Mouse (Mus musculus) urinary bladder, adult 18-20 months (tissue): ENCODE data around the gene Gm21319.
"Not testable (repeated sequence)": the region's sequence is repeated elsewhere in the genome, so short reads cannot be mapped to it uniquely, and the experiment has no call there.

ENCODE experiments used
- DNase-seq, 2 experiments: peaks; one replicate each; pipeline ENCODE4 v3.0.0; 2022; ENCODE audit warnings: low spot score in 2 of 2, mixed read lengths in 2 of 2

The Gm21319 gene

DNA sequence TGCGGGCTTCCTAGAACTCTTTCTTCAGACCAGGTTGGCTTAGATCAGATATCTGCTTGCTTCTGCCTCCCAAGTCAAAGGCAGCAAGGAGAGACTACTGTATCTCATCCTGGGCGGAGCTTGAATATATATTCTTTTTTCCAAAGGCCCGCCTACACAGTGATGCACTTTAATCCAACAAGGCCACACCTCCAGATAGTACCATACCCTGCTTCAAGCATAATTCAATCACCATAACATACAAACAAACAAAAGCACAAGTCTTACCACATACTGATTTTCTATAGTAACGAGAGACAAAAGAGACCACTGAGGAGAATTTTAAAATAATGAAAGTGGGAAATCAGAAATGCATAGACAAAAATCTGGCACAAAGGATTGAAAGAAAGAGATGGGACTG lies at the start of gene Gm21319:
TSS of gene Gm21319 (minus strand) at position 101 of the 400 bp plus-strand sequence.
- DNase-seq, result not testable (repeated sequence)

DNA sequence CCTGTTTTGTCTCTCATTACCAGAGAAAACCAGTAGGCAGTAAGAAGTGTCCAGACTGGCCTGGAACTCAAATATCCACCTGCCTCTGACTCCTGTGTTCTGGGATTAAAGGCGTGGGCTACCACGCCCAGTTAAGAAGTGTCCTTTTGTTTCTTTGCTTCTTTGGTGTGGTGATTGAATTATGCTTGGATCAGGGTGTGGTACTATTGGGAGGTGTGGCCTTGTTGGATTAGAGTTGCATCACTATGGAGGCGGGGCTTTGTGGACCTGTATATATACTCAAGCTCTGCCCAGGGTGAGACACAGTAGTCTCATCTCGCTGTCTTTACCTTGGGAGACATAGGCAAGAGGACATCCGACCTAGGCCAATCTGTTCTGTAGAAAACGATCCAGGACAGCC lies 40.7 kb upstream of the Gm21319 start, which contains the start of gene BB287469:
TSS of gene BB287469 (plus strand) at position 301 of the 400 bp plus-strand sequence.
- not testable (repeated sequence) for DNase-seq

DNA sequence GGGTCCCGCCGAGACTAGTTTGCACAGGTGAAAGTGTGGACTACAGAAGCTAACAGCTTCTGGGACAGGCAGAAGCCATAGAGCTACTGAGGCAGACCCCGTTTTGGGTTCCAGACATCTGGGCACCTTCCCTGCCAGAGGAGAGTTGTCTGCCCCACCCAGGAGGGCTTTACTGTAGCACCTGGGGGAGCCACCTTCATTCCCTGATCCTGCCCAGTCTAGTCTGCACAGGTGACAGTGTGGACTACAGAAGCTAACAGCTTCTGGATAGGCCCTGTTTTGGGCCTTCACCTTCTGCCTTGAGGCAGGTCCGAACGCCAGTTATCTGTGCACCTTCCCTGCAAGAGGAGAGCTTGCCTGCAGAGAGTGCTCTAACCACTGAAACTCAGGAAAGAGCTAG lies 22.4 kb upstream of the Gm21319 start:
- not testable (repeated sequence) for DNase-seq

DNA sequence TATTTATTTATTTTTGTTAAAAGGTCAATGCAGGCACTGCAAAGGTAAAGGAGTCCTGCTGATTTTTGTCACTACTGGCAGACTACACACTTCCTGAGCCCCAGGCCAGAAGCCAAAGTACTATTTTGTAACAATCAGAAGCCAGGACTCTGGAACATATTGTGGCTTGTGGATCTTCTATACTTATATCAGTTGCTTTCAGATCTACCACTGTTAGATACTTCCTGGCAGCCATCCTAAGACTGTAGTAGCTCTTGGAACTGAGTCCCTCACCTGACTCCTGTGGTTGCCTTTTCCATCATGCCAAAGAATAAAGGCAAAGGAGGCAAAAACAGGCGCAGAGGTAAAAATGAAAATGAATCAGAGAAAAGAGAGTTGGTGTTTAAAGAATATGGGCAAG lies 19.7 kb upstream of the Gm21319 start, which contains the start of gene Gm21936:
TSS of gene Gm21936 (plus strand) at position 301 of the 400 bp plus-strand sequence.
- not testable (repeated sequence) for DNase-seq
